Mouse (Mus musculus) hindbrain, postnatal 0 days (tissue): ENCODE data around the gene Sult6b2. TPM values are rescaled to one million over a fixed set of nuclear protein-coding genes. Genes with fewer than 3 reads are reported as not detected.

ENCODE experiments used
- ATAC-seq: fragments of 200-750 bp; cut with Nextera tagmentation; 2 replicates; pipeline ENCODE4 v1.8.0; 2017; ENCODE audit warnings: mild to moderate bottlenecking, moderate TSS enrichment, moderate library complexity
- DNase-seq: peaks from one replicate; pipeline ENCODE4 v3.0.0-alpha.2; 2015; ENCODE audit warnings: low spot score
- H3K27ac ChIP-seq: fragments of 300-500 bp; sonication (generic); 2 replicates; pipeline ENCODE4 v1.5.1; 2014; ENCODE audit warnings: mild to moderate bottlenecking
- H3K27me3 ChIP-seq: fragments of 300-500 bp; sonication (generic); 2 replicates; pipeline ENCODE4 v1.6.1; 2014; ENCODE audit warnings: low read length, mixed read lengths; ENCODE audit not compliant: insufficient read depth
- H3K36me3 ChIP-seq: fragments of 300-500 bp; sonication (generic); 2 replicates; pipeline ENCODE4 v1.6.1; 2014; ENCODE audit warnings: low read length, mixed read lengths; ENCODE audit not compliant: insufficient read depth
- H3K4me1 ChIP-seq: fragments of 300-500 bp; sonication (generic); 2 replicates; pipeline ENCODE4 v1.6.1; 2014; ENCODE audit warnings: antibody characterized with exemption, low read length, mixed read lengths; ENCODE audit not compliant: insufficient read depth
- H3K4me2 ChIP-seq: fragments of 300-500 bp; sonication (generic); 2 replicates; pipeline ENCODE4 v1.6.1; 2014; ENCODE audit warnings: low read depth, mild to moderate bottlenecking, low read length, moderate library complexity, mixed read lengths
- H3K4me3 ChIP-seq: fragments of 300-500 bp; sonication (generic); 2 replicates; pipeline ENCODE4 v1.5.1; 2014; ENCODE audit warnings: low read length
- H3K9ac ChIP-seq: fragments of 300-500 bp; sonication (generic); replicated peaks from 2 replicates; pipeline ENCODE4 v1.6.1; 2014; ENCODE audit warnings: mild to moderate bottlenecking, low read length, moderate library complexity, mixed read lengths
- H3K9me3 ChIP-seq: fragments of 300-500 bp; sonication (generic); 2 replicates; pipeline ENCODE4 v1.6.1; 2016; ENCODE audit warnings: low read length, mixed read lengths
- CTCF ChIP-seq: IDR thresholded peaks from 2 replicates; pipeline ENCODE4 v1.5.1; 2016; ENCODE audit warnings: antibody characterized with exemption, control low read depth, low read depth
- WGBS: fragments of 180-500 bp; shearing (Covaris S2); extraction: QIAGEN DNeasy Blood & Tissue Kit; methylation state at CpG from one replicate; pipeline ENCODE4 v1.1.7; 2014; 5-methylcytosine and 5-hydroxymethylcytosine counted together
- polyA plus RNA-seq: library from polyadenylated mRNA; unstranded; fragments of >200 nt; fragmentation: Nextera tagmentation; extraction: Ambion mirVana; gene quantifications from 2 replicates; pipeline ENCODE4 v1.2.1, GENCODE M21; 2015
- total RNA-seq: library from RNA; depleted of rRNA; stranded (reverse); fragments of >200 nt; gene quantifications from 2 replicates; pipeline ENCODE4 v1.2.3, GENCODE M21; 2014

Gene Sult6b2
- total and polyA plus RNA-seq, 2 experiments from 2014 or later, result 0.28 TPM; not detected in 1

GRCm38 (mm10) chr6:142830221-142830620, 25.9 kb upstream of the Sult6b2 start:
- Histone ChIP-seq H3K9ac (no peak overlapping the region), H3K4me1 (no peaks in the 10 kb centered on the region), H3K9me3 (no peaks in the 10 kb centered on the region), H3K36me3 (no peaks in the 10 kb centered on the region; the same call in 1 of the 2 replicates), H3K27me3 (no peaks in the 10 kb centered on the region), H3K4me2 (no peak overlapping the region), H3K4me3 (no peak overlapping the region), H3K27ac (no peak overlapping the region)
- no peak for ATAC-seq
- DNase-seq, result no peak
- no peak for TF ChIP-seq CTCF
- WGBS, result 98% methylated on average over 3 of the region's 3 CpGs

DNA sequence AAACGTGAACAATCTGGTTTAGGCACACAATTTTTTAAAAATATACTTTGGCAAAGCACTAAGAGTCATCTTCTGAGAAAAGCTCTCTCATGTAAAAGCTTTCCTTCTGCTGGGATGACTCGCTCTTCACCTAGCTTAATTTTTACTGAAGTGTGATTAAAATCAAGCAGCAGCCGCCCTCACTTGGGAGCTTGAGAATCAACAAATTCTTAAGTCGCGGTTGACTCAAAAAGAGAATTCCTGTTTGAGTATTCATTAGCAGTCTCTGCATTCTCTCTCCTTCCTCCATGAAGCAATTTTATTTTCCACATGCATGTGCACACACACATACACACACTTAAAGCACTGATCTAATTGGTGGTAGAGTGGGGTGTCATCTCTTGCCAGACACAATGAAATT, 21.1 kb upstream of the Sult6b2 start:
- Histone ChIP-seq H3K36me3 (no peaks in the 10 kb centered on the region; the same call in 1 of the 2 replicates), H3K27me3 (no peaks in the 10 kb centered on the region), H3K9ac (no peak overlapping the region), H3K27ac (no peak overlapping the region), H3K4me3 (no peak overlapping the region), H3K4me1 (no peaks in the 10 kb centered on the region), H3K4me2 (no peak overlapping the region), H3K9me3 (no peaks in the 10 kb centered on the region)
- WGBS, result 68% methylated on average over 5 of the region's 5 CpGs
- DNase-seq (no peak), ATAC-seq (no peak)
- TF ChIP-seq CTCF, result no peak

DNA sequence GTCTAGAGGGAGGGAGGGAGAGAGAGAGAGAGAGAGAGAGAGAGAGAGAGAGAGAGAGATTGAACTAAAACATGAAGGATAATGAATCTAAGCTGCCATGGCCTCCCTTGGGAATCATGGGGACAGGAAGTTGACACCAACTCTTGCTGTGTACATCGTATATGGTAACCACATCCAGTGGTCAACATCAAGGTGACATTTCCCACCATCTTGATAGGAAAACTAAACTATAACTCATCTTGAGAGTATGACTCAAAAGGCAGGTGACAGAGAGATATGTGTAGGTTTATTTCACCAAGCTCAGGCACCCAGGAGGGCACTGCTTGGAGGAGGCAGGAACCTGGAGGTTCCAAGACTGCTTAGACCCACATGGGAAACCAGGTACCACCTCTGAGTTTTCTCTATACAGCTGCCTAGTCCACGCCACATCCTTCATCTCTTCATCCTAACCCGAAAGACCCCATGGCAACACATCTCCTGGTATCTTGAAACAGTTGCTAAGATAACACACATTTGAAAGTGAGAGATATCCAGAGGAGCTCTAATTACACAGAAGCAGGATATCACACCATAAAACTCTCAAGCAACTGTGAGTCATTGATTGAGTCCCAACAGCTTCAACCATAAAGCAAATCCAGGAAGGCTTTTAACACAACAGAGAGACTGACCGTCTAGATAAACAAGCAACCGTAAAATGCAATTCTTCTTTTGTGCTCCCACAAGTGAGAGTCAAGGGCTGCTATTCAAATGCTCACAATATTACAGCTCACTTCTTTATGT, 18.9 kb upstream of the Sult6b2 start:
- TF ChIP-seq CTCF, result no peak
- no peak overlapping the region for H3K9ac ChIP-seq
- H3K36me3 ChIP-seq, result no peaks in the 10 kb centered on the region; the same call in 1 of the 2 replicates
- no peak overlapping the region for H3K4me3 ChIP-seq
- H3K9me3 ChIP-seq, result no peaks in the 10 kb centered on the region
- 81% methylated on average over 5 of the region's 5 CpGs for WGBS
- DNase-seq (no peak), ATAC-seq (no peak)
- no peak overlapping the region for H3K4me2 ChIP-seq
- no peak overlapping the region for H3K27ac ChIP-seq
- H3K4me1 ChIP-seq, result no peaks in the 10 kb centered on the region
- no peaks in the 10 kb centered on the region for H3K27me3 ChIP-seq

GRCm38 (mm10) chr6:142818306-142818705, 14.0 kb upstream of the Sult6b2 start:
- H3K27ac ChIP-seq, result no peak overlapping the region
- no peak overlapping the region for H3K9ac ChIP-seq
- no peak overlapping the region for H3K4me3 ChIP-seq
- no peaks in the 10 kb centered on the region for H3K27me3 ChIP-seq
- 92% methylated on average over 10 of the region's 10 CpGs for WGBS
- no peak for TF ChIP-seq CTCF
- no peak overlapping the region for H3K4me2 ChIP-seq
- ATAC-seq (no peak), DNase-seq (no peak)
- H3K36me3 ChIP-seq, result no peaks in the 10 kb centered on the region
- H3K9me3 ChIP-seq, result no peaks in the 10 kb centered on the region
- no peaks in the 10 kb centered on the region for H3K4me1 ChIP-seq

DNA sequence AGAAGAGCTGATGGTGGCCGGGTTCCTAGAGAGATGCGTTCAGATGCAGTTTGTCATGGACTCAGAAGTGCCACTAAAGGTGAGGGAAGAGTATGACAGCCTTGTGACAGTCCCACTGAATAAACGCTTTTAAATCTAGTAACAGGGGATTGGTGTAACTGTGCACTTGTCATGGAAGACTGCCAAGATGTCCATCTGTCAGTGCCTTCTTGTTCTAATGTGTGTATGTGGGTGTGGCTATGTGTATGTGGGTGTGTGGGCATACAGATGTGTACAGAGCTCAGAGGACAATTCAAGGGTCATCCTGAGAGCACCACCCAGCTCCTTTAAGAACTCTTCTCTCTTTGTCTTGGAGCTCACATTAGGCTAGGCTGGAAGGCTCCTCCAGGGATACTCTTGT, 11.2 kb upstream of the Sult6b2 start:
- Histone ChIP-seq H3K4me2 (no peak overlapping the region), H3K36me3 (no peaks in the 10 kb centered on the region), H3K9ac (no peak overlapping the region), H3K27me3 (no peaks in the 10 kb centered on the region), H3K4me1 (no peaks in the 10 kb centered on the region), H3K27ac (no peak overlapping the region), H3K4me3 (no peak overlapping the region), H3K9me3 (no peaks in the 10 kb centered on the region)
- ATAC-seq, result no peak
- TF ChIP-seq CTCF, result no peak
- WGBS, result 69% methylated on average over 3 of the region's 3 CpGs
- no peak for DNase-seq

- Histone ChIP-seq H3K9me3 (no peaks in the 10 kb centered on the region), H3K9ac (peak overlapping the region; percentile 42; the same call in 1 of the 2 replicates), H3K27me3 (no peaks in the 10 kb centered on the region), H3K27ac (no peak overlapping the region), H3K36me3 (no peaks in the 10 kb centered on the region), H3K4me3 (peak overlapping the region; percentile 31), H3K4me1 (no peaks in the 10 kb centered on the region), H3K4me2 (peak overlapping the region; percentile 59)
- 1% methylated on average over 15 of the region's 15 CpGs for WGBS
- TF ChIP-seq CTCF, result peak; percentile 88
- ATAC-seq, result peak; percentile 64
- DNase-seq, result peak; percentile 96
These were observed 10.2 kb upstream of the Sult6b2 start for GRCm38 (mm10) chr6:142814495-142814921.

DNA sequence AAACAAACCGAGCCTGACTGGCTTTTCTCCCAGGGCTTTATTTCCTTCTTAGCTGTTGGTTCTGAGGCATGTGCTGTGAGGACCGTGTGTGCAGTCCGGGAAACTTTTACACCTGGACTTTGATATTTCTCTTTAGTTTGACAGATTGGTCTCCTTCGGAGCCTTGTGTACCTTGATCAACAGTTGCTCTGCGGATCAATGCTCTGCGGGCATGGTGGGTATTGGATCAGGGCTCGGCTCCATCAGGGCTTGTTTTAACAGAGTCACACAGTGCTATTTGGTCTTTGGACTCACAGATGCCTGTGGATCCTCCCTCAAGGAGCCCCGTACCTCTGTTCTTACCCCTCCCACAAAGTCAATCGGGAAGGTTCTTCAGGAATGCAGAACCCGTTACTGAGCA, 9.7 kb upstream of the Sult6b2 start:
- H3K4me2 ChIP-seq, result peak overlapping the region; percentile 59
- no peaks in the 10 kb centered on the region for H3K9me3 ChIP-seq
- peak overlapping the region; percentile 31 for H3K4me3 ChIP-seq
- ATAC-seq (peak; percentile 27; the same call in 1 of the 2 replicates), DNase-seq (no peak)
- WGBS, result 54% methylated on average over 10 of the region's 10 CpGs
- no peaks in the 10 kb centered on the region for H3K4me1 ChIP-seq
- H3K27me3 ChIP-seq, result no peaks in the 10 kb centered on the region
- 0 out of 2 replicates have a peak overlapping the region, but pooled peaks have one; percentile 42 for H3K9ac ChIP-seq
- H3K27ac ChIP-seq, result no peak overlapping the region
- TF ChIP-seq CTCF, result no peak
- H3K36me3 ChIP-seq, result no peaks in the 10 kb centered on the region
